Mouse (Mus musculus) MEL (cell line): ENCODE measurements around the gene Hmg20b.

Experiments
- BHLHE40 ChIP-seq: IDR thresholded peaks from 2 replicates; pipeline ENCODE4 v1.6.1; 2012; ENCODE audit warnings: low read depth, mild to moderate bottlenecking, inconsistent platforms, low read length, improper control_type of control experiment, borderline replicate concordance
- TAL1 ChIP-seq: IDR thresholded peaks from 2 replicates; pipeline ENCODE4 v1.6.1; 2012; ENCODE audit warnings: mild to moderate bottlenecking, inconsistent platforms, low read length, moderate library complexity, mixed read lengths

GRCm38 (mm10) chr10:81298369-81299100 is 51.7 kb downstream of the Hmg20b start:
- TF ChIP-seq BHLHE40 = no peak
- no peak for TF ChIP-seq TAL1
